Mouse (Mus musculus) gastrocnemius, adult 18-20 months (tissue): Measurements from ENCODE around the gene Cpt1c. TPM values are rescaled to one million over a fixed set of nuclear protein-coding genes. Genes with fewer than 3 reads are reported as not detected.
"Not testable (repeated sequence)": the region's sequence is repeated elsewhere in the genome, so short reads cannot be mapped to it uniquely, and the experiment has no call there.

Experiments
- DNase-seq: peaks from one replicate; pipeline ENCODE4 v3.0.0; 2021; ENCODE audit warnings: low spot score
- long read RNA-seq, 2 experiments: library from polyadenylated mRNA; stranded (forward); transcript quantifications; one replicate each; pipeline ENCODE4 v2.0.0; 2021
- total RNA-seq, 2 experiments: library from RNA; stranded (reverse); gene quantifications; 2 replicates each; pipeline ENCODE4 v1.2.3; 2021

Gene Cpt1c
- 1 to 10 TPM in 1 of 2 experiments, under 1 TPM in 1; 0.64 to 1.4 TPM for total RNA-seq
- long read RNA-seq, experiment 1: 0 reads
- long read RNA-seq, experiment 2, partial matches to known transcripts: 1 of 1 reads
- long read RNA-seq, experiment 2, other reads (novel, unspliced or antisense): 0 of 1 reads

DNA sequence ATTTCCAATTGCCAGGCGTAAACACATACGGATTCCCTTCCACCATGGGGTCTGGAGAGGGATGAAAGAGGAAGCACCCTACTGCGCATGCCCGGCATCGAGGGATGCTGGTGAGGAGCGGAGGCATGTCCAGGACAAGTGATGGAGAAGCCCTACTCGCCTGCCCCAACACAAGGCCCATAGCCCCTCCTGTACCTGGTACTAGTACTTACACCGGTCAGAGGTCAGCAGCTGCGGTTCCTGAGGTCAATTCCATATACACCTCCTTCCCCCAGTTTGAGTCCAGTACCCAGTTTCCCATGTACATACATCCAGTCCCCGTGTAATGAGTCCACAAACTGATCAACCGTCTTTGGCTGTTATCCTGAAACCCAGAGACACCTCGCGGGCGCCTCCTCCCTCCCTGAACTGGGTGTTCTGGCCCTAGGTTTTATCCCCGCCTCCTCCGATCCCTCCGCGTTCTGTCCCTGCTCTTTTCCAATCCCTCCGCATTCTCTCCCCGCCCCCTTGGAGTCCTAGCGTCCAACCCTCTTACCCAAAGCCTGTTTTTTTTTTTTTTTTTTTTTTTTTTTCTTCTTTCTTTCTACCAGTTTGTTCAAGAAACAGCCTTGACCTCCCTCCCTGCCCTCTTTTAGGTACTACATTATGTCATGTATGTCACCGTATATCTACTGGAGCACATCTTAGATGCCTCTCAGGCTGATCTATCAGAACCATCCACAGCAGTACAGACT is at the start of gene Cpt1c:
TSS of gene Cpt1c (minus strand) at position 469 of the 734 bp plus-strand sequence.
- DNase-seq: peak; percentile 81

DNA sequence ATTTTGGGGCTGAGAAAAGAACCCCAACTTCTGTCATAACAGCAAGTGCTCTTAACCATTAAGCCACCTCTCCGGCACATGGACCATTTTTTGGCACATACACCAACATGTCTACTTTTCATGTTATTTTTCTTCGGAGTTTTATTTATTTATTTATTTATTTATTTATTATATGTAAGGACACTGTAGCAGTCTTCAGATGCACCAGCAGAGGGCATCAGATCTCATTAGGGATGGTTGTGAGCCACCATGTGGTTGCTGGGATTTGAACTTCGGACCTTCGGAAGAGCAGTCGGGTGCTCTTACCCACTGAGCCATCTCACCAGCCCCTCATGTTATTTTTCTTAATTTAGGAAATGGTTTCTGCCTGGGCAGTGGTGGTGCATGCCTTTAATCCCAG is 49.1 kb upstream of the Cpt1c start:
- not testable (repeated sequence) for DNase-seq

DNA sequence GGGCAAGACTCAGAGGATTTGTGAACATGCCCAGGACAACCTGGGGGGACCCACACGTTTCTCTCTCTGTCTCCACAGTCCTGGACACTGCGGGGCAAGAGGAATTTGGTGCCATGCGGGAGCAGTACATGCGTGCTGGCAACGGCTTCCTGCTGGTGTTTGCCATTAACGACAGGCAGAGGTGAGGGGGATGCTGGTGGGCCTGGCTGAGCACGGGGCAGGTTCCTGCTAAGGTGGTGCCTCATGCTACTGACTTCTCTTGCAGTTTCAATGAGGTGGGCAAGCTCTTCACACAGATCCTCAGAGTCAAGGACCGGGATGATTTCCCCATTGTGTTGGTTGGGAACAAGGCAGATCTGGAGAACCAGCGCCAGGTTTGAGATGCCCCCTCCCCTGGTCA is 45.6 kb upstream of the Cpt1c start:
- DNase-seq: no peak

DNA sequence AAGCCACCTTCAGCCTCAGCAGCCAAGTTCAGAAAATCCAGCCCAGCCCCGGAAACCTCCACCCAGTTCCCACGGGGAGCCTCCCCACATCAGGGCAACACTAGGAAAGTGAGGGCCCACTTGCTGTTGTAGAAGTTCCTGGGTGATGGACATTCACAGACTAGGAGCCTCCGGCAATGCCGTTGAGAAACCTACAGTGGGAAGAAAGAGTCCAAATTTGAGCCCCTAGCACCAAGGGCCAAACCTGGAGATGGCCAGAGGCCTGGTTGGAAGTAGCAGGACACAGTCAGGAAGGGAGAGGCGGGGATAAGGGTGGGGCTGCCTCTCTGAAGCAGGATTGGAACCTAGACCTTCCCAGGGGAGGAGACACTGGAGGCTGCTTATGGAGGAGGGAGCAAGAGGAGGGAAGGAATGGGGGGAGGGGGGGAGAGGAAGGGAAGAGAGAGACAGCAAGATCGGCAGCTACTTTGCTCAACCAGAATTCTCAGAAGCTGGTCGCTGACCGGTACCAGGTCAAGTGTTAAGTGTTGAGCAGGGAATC is 44.5 kb upstream of the Cpt1c start:
- peak; percentile 85 for DNase-seq

DNA sequence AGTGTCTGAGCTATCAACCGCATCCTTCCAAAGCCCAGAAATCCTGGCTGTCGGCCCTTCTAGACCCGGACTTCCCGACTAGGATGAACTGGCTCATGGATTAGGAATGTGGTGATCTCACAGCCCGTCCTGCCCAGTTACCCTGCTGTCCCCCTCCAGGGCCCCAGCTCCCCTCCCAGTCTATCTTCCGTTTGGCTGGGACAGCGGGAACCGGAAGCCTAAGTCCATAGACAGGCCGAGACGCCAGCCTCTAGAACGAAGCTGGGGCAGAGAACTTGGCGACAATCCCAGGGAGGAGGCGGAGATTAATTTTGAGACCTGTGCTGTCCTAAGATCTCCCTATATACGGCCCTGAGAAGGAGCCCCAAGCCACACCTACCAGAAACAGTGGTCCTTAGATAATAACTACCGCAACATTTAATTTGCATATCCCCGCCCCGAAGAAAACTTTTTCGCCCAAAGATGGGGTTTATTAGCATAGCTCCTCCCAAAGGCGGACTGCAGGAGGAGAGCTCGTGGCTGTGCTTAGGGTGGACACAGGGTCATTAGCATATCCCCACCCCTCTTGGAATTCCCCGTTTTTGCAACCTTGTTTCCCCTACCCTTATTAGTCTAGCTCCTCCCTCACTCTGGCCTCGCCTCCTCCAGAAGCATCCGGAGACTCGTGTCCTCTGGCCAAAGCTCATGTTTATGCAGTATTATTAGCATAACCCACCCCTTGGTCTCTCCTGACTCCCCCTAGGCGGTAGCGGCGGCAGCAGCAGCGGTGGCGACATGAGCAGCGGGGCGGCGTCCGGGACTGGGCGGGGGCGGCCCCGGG is 42.8 kb upstream of the Cpt1c start, which contains the start of gene Rras:
TSS of gene Rras (plus strand) at position 720 of the 820 bp plus-strand sequence.
- peak; percentile 98 for DNase-seq

DNA sequence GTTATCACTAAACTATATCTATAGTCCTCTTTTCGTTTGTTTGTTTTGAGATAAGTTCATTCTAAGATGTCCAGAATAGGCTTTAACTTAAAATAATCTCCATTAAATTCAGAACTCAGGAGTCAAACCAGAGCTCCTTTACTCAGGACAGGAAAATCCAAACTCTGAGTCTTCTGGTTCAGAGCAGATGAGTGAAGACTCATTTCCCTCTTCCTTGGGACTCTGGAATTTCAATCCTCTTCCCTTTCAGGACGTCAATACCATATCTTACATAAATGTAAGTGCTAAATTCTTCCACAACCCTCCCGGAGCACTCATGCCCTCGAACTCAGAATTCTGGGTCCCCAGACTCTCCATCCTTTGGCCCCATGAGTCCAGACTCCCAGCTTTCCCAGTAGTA is 42.1 kb upstream of the Cpt1c start:
- no peak for DNase-seq

DNA sequence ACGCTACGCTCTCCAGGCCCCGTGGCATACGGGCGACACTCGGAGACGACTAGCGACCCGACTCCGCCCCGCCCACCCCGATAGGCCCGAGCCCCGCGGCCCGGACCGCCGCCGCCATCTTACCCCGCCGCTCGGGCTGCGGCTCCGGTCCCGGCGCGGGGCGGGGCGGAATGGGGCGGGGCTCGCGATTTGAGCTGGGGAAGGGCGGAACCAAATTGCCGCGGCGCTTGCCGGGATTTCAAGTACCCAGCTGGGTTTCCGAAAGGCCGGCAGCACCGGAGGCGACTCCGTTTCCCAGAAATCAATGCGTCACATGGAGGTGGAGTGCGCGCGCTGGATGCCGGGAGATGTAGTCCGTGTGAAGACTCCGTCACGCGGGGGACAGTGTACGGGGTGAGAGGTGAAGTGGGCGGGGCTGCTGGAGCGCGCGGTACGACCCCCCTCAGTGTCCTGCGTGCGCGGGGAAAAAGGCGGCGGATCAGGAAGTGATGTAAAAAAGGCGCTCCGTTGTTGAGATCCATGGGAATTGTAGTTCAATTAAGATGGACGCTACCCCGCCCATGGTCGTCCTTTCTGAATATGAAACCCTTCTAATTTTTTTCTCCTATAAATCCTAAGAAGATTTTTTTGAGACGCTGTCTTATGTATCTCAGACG is 41.4 kb upstream of the Cpt1c start, which contains the start of gene Scaf1:
TSS of gene Scaf1 (minus strand) at position 407 of the 656 bp plus-strand sequence.
- DNase-seq: peak; percentile 100

DNA sequence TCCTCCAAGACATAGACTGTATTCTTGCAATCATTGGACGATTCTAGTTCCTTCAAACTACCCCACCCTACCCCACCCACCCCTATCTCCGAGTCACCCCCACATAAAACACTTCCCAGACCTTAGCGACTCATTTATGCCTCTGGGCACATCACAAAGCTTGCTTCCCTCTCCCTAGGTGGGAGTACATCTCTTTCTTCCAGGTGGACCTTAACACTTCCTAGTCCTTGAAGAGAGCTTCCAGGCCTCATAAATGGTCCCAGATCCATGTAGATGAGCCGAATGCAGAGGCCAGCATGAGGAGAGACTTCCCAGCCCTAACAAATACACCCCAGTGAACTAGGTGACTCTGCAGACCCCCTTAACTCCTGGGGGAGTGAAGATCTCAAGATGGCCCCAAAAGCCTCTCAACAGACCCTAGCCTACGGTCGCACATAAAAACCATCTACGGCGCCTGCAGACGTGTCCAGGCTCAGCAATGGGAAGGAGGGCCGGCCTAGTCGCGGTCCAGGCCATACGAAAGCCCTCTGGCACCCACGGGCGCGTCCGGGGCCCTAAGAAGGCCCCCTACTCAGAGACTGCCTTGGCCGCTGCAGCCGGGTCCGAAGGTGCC is 40.8 kb upstream of the Cpt1c start:
- no peak for DNase-seq

DNA sequence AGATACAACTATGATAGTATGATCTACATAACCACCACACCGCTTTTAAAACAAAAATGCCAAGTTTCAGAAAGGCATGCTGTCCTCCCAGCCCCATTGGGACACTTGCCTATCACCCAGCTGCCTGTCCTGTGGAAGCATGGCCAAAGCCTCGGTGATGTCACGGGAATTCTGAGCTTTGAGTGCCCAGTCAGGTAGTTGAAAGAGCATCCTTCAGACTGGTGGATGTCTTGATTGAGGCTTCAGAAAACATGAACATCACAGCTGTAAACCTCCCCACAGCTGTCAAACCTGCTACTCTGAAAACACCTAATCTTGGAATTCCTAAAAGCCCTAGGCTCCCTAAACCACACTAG is 39.4 kb upstream of the Cpt1c start:
- DNase-seq: no peak

DNA sequence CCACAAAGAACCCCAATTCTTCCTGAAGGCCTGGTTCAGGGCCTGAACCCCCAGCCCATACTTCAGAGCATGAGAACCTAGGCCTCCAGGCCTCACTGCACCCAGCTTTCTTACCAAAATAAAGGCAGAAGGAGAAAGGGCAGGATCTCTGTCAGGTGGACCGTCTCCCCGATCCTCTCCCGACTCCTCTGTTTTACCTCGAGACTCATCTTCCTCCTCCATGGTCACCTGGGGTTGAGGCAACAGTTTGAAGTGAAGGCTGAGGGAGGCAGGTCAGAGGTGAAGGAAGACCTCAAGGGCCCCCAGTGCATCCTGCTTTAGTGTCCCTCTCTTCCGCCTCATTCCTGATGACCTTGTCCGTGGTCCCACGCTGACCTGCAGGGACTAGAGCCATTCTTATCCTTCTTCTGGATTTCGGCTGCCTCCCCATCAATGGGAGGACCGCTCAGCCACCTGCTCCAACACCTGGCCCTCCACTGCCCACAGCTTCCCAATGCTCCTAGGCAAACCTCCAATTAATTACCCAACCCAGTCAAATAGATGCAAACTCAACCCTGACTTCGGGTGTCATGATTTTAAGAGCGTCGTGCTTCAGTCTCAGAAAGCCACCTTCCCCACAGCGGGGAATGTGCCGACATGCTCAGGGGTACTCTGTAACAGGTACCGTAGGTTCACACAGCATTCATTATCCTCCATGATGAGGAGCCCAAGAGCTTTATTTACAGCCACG is 38.9 kb upstream of the Cpt1c start:
- no peak for DNase-seq

DNA sequence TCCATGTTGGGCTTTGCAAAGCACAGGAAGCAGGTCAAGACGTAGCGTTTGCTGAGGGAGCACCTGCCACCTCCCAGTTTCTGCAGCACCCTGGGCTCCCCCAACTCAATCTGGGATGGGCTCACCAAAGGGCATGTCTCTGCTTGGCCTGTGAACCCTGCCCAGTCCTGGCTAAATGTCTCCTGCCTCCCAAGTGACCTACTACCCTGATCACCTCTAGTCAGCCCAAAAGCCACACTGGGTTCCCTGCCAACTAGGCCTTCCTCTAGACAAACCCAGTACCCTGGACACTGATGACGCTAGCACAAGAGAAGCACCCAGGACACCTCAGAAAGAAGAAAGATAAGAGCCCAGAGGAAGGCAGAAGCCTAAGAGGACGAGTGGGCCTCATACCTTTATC is 38.2 kb upstream of the Cpt1c start:
- no peak for DNase-seq

DNA sequence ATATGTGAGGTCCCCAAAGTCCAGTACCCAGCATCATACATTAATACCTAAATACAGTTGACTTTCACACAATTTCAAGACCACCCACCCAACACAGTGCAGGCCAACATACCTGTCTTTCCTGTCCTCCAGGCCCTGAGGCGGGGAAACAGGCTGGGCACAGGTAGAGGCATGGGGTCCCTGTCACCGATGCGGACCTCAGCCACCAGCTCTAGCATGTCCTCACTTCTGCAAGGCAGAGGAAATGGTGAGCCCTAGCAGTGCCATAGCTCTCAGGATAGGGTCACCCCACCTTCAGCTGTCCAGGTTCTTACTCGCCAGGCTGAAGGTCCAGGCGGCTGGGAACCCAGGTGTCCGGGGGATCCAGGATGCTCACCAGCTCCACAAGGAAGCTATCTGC is 37.4 kb upstream of the Cpt1c start:
- DNase-seq: no peak

DNA sequence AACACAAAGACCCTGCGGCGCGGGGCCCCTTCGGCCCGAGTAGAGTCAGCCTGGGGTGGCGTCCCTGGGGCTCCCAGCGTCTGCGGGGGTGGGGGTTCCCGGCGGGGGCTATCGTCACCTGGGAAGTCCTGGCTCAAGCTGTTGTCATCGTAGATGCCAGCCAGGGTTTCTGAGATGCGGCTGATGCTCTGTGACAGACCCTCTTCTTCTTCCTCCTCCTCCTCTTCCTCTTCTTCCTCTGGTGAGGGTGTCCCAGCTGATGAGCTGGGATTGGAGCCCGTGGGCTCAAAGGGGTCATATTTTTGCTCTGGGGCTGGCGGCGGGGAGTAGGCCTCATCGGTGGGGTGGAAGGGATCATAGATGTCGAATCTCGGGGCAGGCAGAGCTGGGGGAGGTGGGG is 33.8 kb upstream of the Cpt1c start:
- no peak for DNase-seq

DNA sequence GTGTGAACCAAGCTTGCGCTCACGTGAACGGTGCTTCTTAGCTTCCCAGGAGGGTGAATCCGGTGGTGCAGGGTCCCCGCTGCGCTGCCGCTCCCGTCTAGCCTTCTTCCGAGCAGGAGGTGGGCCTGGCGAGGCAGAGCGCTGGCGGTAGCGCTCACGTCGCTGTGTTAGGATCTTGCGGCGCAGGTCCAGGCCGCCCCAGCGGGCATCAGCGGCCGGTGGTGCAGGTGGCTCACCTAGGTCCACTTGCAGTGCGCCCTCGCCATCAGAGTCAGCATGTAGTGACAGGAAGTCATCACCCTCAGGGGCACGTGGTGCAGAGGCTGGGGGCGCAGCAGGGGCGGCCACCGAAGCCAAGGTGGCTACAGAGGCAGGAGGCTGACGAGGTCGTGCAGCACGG is 33.2 kb upstream of the Cpt1c start:
- no peak for DNase-seq

DNA sequence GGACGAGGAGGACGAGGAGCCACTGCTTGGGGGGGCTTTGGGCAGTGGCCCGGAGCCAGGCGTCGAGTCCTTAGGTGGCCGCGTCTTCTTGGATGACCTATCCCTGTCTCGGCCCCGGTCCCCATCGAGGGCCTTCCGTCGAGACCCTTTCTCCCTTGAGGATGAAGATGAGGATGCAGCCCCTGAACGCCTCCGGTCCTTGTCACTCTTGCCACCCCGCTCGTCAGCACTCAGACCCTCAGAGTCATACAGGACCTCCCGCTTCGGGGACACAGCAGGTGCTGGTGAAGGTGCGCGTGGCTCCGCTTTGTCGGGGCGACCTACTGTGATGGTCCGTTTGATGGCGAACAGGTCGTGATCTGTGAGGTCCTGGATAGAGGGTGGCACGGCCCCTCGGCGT is 32.5 kb upstream of the Cpt1c start:
- DNase-seq: no peak

DNA sequence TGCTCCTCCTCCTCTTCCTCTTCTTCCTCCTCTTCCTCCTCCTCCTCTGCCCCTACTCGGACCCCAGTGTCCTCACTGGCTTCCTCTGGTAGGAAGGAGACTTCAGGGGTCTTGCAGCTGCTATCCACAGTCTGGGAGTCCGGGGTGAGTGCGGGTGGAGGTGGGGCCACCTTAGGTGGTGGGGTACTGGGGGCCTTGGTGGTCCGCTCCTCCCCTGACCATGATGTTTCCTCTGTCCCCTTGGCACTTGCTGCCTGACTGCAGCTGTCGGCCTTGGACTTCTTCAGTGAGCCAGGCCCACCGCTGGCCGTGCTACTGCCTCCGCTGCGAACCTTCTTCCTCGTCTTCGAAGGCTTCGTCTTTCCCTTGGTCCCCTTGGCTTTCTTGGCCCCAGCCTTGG is 31.9 kb upstream of the Cpt1c start:
- DNase-seq: no peak

DNA sequence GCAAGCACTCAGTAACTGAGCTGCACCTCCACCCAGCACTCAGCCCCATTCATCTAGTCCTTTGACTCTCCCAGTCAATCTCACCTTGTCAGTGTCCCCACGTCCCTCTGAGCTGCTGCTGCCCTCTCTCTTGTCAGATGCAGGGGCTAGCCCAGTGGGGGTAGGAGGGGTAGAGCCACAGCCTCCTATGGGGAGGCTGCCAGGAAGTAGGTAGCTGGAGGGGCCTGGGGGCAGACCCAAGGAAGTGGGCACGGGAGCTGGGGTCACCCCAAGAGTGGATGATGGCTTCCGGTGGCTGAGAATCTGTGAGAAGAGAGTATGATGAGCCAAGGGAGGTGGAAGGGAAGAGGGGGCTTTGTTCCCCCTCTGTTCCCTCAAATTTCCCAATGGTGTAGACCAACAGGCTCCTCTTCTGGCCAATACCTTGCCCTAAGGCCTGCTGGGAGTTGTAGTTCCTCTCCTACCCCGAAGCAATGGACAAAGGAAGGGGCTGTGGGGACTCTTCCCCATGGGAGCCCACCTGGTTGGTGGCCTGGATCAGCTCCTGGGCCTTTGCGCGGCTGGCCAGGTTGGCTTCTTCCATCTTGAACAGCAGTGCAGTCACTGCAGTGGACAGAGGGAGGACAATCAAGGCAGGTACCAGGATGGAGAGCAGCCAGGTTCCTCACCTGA is 30.8 kb upstream of the Cpt1c start:
- no peak for DNase-seq

DNA sequence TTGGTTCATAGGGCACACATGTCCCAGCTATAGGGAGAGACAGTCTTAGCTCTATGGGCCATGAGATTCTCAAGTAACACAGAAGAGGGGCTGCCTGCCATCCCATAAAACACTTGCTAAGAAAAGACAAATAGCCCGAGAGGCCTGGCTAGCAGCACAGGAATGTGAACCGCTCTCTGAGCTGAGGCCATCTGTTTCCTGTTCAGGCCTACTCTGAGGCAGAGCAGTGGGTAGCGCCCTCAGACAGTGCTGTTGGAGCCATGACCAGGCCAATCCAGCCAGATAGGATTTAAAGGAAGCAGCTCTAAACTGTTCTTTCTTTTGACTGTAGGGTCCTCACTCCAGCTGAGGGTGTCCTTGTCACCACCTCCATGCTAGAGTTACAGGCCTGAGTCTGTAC is 29.9 kb upstream of the Cpt1c start:
- DNase-seq: no peak

DNA sequence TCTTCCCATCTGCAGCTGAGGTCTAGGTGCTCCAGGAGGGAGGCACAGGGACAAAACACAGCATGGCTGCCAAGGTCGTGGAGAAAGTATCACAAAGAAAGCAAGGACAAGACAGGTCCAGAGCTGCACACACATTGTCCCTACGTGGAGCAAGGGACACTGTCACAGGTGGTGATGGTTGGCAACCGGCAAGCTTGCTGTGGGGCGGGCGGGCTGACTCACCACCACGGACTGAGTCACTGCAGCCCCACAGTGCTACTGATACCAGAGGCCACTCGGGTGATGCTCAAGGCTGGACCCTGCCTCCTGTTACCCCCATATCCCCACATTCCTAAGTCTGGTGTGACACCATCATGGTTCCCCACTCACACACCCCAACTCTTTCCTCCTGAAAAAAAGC is 27.8 kb upstream of the Cpt1c start:
- DNase-seq: no peak

DNA sequence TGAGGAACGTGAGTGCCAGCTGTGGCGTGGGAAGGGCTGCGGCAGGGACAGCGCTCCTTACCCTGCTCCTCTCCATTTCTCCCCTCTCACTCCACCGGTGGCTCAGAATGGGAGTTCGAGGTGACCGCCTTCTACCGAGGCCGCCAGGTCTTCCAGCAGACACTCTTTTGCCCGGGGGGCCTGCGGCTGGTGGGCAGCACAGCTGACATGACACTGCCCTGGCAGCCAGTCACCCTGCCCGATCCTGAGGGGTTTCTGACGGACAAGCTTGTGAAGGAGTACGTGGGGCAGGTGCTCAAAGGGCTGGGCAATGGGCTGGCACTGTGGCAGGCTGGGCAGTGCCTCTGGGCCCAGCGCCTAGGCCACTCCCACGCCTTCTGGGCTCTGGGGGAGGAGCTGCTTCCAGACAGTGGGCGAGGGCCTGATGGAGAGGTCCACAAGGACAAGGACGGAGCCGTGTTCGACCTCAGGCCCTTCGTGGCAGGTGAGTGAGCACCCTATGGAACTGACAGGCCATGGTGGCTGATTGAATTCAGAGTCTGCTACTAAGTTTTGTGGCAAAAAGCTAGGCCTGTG is 26.0 kb upstream of the Cpt1c start:
- DNase-seq: no peak
